In genomic region chr13:44415971-44416370, GRCm38 (mm10) we compare ENCODE assay signal across 8 mouse cellular contexts.
DNase-seq lines count a peak whose midpoint lies in the region.

No protein-coding gene starts in this region.

- DNase-seq in ovary, postnatal 36 days (ENCODE audit: low spot score): peak; percentile 8
- DNase-seq in ovary, postnatal 10 days (ENCODE audit: low spot score): no peak
- DNase-seq in heart, adult 8-10 months (ENCODE audit: low spot score): peak; percentile 53
- peak; percentile 46 for DNase-seq in kidney, adult 9 months
- DNase-seq in lung, postnatal 36 days: peak; percentile 28
- no peak for DNase-seq in retina, embryonic 14.5 days (ENCODE audit: low spot score)
- no peak for DNase-seq in spleen, postnatal 14 days (ENCODE audit: low spot score in 2 of 2)
- no peak for DNase-seq in left cerebral cortex, postnatal 36 days (ENCODE audit: low spot score in 2 of 2)

- intact Hi-C loops in left cerebral cortex, postnatal 36 days (cut with DNase I): no loop called here

Comparison
In these comparisons a context has a peak if more than half of its experiments do, and no peak if none do; other contexts are left out.
1. DNase-seq: peak in ovary, postnatal 36 days (single experiment), heart, adult 8-10 months (single experiment), kidney, adult 9 months (single experiment) and lung, postnatal 36 days (single experiment); none in ovary, postnatal 10 days (single experiment), retina, embryonic 14.5 days (single experiment), spleen, postnatal 14 days (0 of 2) and left cerebral cortex, postnatal 36 days (0 of 2).